In genomic region chr11:94482738-94483137, GRCm38 (mm10) we compare ENCODE assay signal across 18 mouse cellular contexts. TPM values are rescaled to one million over a fixed set of nuclear protein-coding genes. Genes with fewer than 3 reads are reported as not detected.
DNase-seq lines count a peak whose midpoint lies in the region; ATAC-seq lines count a peak whose summit lies in the region.
"Had no signal": no experiment of that assay in that cellular context is flagged by ENCODE, and none has a peak within 500 bp of the region (broad histone marks: within the 10 kb centered on the region; RNA-seq: fewer than 3 reads in every experiment).

No protein-coding gene starts in this region.

- peaks cover 30% of the 10 kb centered on the region for H3K4me1 ChIP-seq in midbrain, embryonic 10.5 days
- H3K4me1 ChIP-seq in midbrain, embryonic 13.5 days (replicated peaks) = peaks cover 7% of the 10 kb centered on the region

- 91% methylated on average over 11 of the region's 11 CpGs for WGBS in midbrain, embryonic 10.5 days
- WGBS in midbrain, embryonic 13.5 days = 92% methylated on average over 11 of the region's 11 CpGs

- no peak for ATAC-seq in midbrain, embryonic 13.5 days
- ATAC-seq: forebrain, embryonic 14.5 days; forebrain, embryonic 16.5 days had no signal

- peaks cover 62% of the 10 kb centered on the region for H3K27me3 ChIP-seq in midbrain, embryonic 10.5 days (ENCODE audit: low read depth, poor library complexity, severe bottlenecking)
- peaks cover 45% of the 10 kb centered on the region for H3K27me3 ChIP-seq in midbrain, embryonic 13.5 days

- no peak overlapping the region for H3K9ac ChIP-seq in midbrain, embryonic 13.5 days (replicated peaks)
- H3K9ac ChIP-seq: embryonic facial prominence, embryonic 13.5 days; embryonic facial prominence, embryonic 15.5 days; forebrain, embryonic 12.5 days had no signal

- H3K4me3 ChIP-seq in midbrain, embryonic 10.5 days = no peak overlapping the region
- no peak overlapping the region for H3K4me3 ChIP-seq in midbrain, embryonic 13.5 days (replicated peaks)
- H3K4me3 ChIP-seq: embryonic facial prominence, embryonic 13.5 days; embryonic facial prominence, embryonic 15.5 days; erythroblast, embryonic 14.5 days; forebrain, embryonic 10.5 days; forebrain, embryonic 12.5 days had no signal

- peak; percentile 66 for DNase-seq in cerebellum, adult 11-12 months
- no peak for DNase-seq in cerebellum, adult 8-10 months
- peak; percentile 68 for DNase-seq in cerebellum, adult 9-11 months
- no peak for DNase-seq in cerebellum, postnatal 36 days
- no peak for DNase-seq in midbrain, embryonic 10.5 days (ENCODE audit: low spot score)
- DNase-seq: adrenal gland, adult 2 months; adrenal gland, postnatal 10 days; adrenal gland, postnatal 25 days; embryo, embryonic 11 days had no signal

- H3K27ac ChIP-seq in midbrain, embryonic 10.5 days (replicated peaks) = 0 out of 2 replicates have a peak overlapping the region, but pooled peaks have one; percentile 4
- no peak overlapping the region for H3K27ac ChIP-seq in midbrain, embryonic 13.5 days
- H3K27ac ChIP-seq: embryonic facial prominence, embryonic 13.5 days; embryonic facial prominence, embryonic 15.5 days; forebrain, embryonic 10.5 days; forebrain, embryonic 12.5 days had no signal

- no peaks in the 10 kb centered on the region for H3K36me3 ChIP-seq in midbrain, embryonic 10.5 days
- H3K36me3 ChIP-seq in midbrain, embryonic 13.5 days = no peaks in the 10 kb centered on the region
- H3K36me3 ChIP-seq: embryonic facial prominence, embryonic 13.5 days; embryonic facial prominence, embryonic 15.5 days; forebrain, embryonic 10.5 days; forebrain, embryonic 12.5 days had no signal

- no peak overlapping the region for H3K4me2 ChIP-seq in midbrain, embryonic 13.5 days (replicated peaks)
- H3K4me2 ChIP-seq: embryonic facial prominence, embryonic 13.5 days; embryonic facial prominence, embryonic 15.5 days; forebrain, embryonic 12.5 days had no signal

- H3K9me3 ChIP-seq in midbrain, embryonic 10.5 days (replicated peaks) = no peaks in the 10 kb centered on the region
- no peaks in the 10 kb centered on the region for H3K9me3 ChIP-seq in midbrain, embryonic 13.5 days
- H3K9me3 ChIP-seq: embryonic facial prominence, embryonic 13.5 days; embryonic facial prominence, embryonic 15.5 days; forebrain, embryonic 10.5 days; forebrain, embryonic 12.5 days had no signal

RNA-seq across cellular contexts. Expression of gene Spata20, which starts 3.2 kb away (rescaled TPM):
- 0.12 TPM in 1 of 2 replicates, not detected in the other for polyA plus RNA-seq in midbrain, embryonic 10.5 days (2016; fragmentation: Nextera tagmentation; extraction: Ambion mirVana)
- polyA plus RNA-seq in midbrain, embryonic 13.5 days (2015; fragmentation: Nextera tagmentation; extraction: Ambion mirVana) = 0.10 TPM in 1 of 2 replicates, not detected in the other
- polyA plus RNA-seq: adrenal gland, adult 2 months; C2C12; erythroblast, embryonic 14.5 days; forebrain, embryonic 10.5 days had no signal

RNA-seq across cellular contexts. Expression of gene Cacna1g, which starts 8.7 kb away (rescaled TPM):
- polyA plus RNA-seq in midbrain, embryonic 10.5 days (2016; fragmentation: Nextera tagmentation; extraction: Ambion mirVana) = 8.1 and 9.1 TPM in 2 replicates
- 10.5 and 12.4 TPM in 2 replicates for polyA plus RNA-seq in midbrain, embryonic 13.5 days (2015; fragmentation: Nextera tagmentation; extraction: Ambion mirVana)

RNA-seq across cellular contexts. Expression of gene Epn3, which starts 17.0 kb away (rescaled TPM):
- polyA plus RNA-seq in midbrain, embryonic 10.5 days (2016; fragmentation: Nextera tagmentation; extraction: Ambion mirVana) = 0.57 and 0.80 TPM in 2 replicates
- 0.19 and 0.46 TPM in 2 replicates for polyA plus RNA-seq in midbrain, embryonic 13.5 days (2015; fragmentation: Nextera tagmentation; extraction: Ambion mirVana)
- polyA plus RNA-seq: erythroblast, embryonic 14.5 days had no signal

RNA-seq across cellular contexts. Expression of gene Mycbpap, which starts 38.8 kb away (rescaled TPM):
- 2.7 and 2.9 TPM in 2 replicates for polyA plus RNA-seq in midbrain, embryonic 10.5 days (2016; fragmentation: Nextera tagmentation; extraction: Ambion mirVana)
- 2.4 and 3.6 TPM in 2 replicates for polyA plus RNA-seq in midbrain, embryonic 13.5 days (2015; fragmentation: Nextera tagmentation; extraction: Ambion mirVana)
- polyA plus RNA-seq: C2C12; erythroblast, embryonic 14.5 days had no signal

Comparison
In these comparisons a context has a peak if more than half of its experiments do, and no peak if none do; other contexts are left out.
1. DNase-seq: peak in cerebellum, adult 11-12 months (single experiment) and cerebellum, adult 9-11 months (single experiment); none in cerebellum, adult 8-10 months (single experiment), cerebellum, postnatal 36 days (0 of 2) and midbrain, embryonic 10.5 days (single experiment).